Mouse (Mus musculus): ENCODE measurements around the gene Aldh3b2. TPM values are rescaled to one million over a fixed set of nuclear protein-coding genes. Genes with fewer than 3 reads are reported as not detected.

The Aldh3b2 gene
- total RNA-seq, 2 experiments from 2014 or later = 0.57 to 0.59 TPM

DNA sequence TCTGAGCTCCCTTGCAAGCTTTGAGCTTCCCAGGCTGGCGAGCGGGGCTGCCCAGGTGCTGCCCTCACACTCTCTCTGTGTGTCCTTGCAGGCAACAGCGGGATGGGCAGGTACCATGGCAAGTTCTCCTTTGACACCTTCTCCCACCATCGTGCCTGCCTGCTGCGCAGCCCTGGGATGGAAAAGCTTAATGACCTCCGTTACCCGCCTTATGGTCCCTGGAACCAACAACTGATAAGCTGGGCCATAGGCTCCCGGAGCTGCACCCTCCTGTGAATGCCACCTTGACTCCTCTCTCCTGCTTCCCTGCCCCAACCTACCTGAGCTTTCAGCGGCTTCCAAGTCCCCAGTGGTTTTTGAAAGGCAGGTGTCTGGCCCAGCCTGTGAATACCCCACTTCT lies 8.8 kb downstream of the Aldh3b2 start:
- DNase-seq = no peak
- intact Hi-C loops (cut with DNase I) = loop anchor here (2.0 to 5.0 kb wide), 4 partner anchors 34 to 254 kb away; partner anchors contain the start of gene Kmt5b

DNA sequence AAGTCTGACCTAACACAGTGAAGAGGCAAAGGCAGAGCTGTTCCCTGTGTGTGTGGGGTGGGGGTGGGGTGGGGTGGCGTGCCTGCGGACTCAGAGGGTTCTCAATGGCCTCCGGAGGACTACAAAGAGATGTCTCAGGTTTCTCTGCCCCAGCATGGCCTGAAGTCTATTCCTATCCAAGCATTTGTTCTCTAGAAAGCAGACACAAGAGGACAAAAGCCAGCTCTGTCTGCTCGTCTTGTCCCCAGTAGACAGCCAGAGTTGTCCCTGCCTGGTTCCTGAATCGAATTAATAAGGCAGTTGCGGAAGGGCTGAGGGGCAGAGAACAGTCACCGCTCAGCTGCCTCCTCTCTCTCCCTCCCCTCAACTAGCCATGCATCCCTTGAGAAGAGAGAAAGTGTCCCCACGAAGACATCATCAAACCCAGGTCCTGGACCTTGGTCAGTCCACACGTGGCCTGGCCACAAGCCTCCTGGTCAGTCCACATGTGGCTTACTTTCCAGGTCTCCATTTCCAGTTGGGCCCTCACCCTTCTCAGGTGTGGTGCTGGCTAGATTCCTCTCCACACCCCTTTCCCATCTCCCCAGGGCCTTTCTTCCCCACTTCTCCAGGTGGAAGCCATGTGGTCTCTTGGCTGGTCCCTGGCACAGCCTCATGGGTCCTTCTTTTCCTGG lies 11.5 kb downstream of the Aldh3b2 start:
- intact Hi-C loops (cut with DNase I) = loop anchor here (5.0 kb wide), 3 partner anchors 96 to 256 kb away; partner anchors contain the start of gene Kmt5b
- DNase-seq = no peak

- intact Hi-C loops (cut with DNase I) = no loop called here
- DNase-seq = peak; percentile 45 to 60
These were observed 13.1 kb downstream of the Aldh3b2 start for GRCm38 (mm10) chr19:3985261-3985681.

DNA sequence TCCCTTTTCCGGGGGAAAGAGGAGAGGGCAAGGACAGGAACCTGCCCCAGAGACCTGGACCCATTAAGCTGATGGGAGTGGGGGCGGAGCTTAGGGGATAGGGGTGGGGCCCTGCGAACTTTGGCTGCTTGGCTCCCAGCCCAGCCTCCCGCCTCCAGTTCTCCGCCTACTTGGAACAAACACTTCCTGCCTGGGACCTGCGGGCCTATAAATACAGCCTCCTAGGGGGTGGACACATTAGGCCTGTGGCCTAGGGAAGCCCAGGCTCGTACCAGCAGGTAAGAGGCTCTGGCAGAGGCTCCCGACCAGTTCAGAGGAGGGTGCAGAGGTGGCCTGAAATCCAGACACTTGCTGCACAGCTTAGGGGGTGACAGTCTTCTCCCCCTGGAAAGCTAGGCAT lies 14.2 kb downstream of the Aldh3b2 start, which contains the start of gene Acy3:
TSS of gene Acy3 (plus strand) at position 237 of the 400 bp plus-strand sequence.
- intact Hi-C loops (cut with DNase I) = no loop called here
- peak; percentile 88 to 91 for DNase-seq

DNA sequence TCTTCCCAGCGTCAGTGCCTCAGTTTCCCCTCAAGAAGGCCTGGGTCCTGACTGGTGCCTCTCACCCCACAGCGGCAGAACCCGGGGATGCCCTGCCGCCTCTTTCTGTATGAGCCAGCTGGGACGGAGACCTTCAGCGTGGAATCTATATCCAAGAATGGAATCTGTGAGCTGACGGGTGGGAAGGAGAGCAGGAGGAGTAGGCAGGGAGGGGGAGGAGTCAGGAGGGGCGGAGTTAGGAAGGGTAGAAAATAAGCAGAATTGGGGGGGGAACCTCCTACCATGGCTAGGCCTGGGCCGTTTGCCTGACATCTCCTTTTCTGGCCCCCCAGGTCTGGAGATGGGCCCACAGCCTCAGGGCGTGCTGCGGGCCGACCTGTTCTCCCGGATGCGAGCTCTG lies 15.9 kb downstream of the Aldh3b2 start:
- intact Hi-C loops (cut with DNase I) = no loop called here
- DNase-seq = no peak

DNA sequence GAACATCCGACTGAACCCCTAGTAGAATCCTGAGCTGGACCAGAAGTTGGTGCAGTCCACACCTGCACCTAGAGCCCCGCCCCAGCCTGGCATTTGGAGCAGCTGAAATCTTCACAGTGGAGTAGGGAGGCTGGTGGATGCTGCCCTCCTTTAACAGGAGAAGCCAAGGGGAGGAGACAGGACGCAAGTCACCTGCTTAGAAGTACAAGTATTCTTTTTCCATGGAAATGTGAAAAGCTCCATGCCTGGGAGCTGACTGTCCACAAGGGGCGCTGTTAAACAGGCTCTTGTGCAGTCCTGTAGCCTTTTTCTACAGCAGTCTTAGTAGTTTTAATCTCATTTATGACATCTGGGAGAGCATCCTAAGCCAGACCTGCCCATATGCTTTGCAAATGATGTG lies 16.6 kb downstream of the Aldh3b2 start:
- DNase-seq = no peak
- intact Hi-C loops (cut with DNase I) = no loop called here

- intact Hi-C loops (cut with DNase I) = no loop called here
- no peak for DNase-seq
These were observed 18.7 kb downstream of the Aldh3b2 start for GRCm38 (mm10) chr19:3990804-3991203.

- intact Hi-C loops (cut with DNase I) = no loop called here
- no peak for DNase-seq
These were observed 19.4 kb downstream of the Aldh3b2 start for GRCm38 (mm10) chr19:3991562-3991961.

GRCm38 (mm10) chr19:3991966-3992365 lies 19.8 kb downstream of the Aldh3b2 start:
- no peak for DNase-seq
- intact Hi-C loops (cut with DNase I) = no loop called here

DNA sequence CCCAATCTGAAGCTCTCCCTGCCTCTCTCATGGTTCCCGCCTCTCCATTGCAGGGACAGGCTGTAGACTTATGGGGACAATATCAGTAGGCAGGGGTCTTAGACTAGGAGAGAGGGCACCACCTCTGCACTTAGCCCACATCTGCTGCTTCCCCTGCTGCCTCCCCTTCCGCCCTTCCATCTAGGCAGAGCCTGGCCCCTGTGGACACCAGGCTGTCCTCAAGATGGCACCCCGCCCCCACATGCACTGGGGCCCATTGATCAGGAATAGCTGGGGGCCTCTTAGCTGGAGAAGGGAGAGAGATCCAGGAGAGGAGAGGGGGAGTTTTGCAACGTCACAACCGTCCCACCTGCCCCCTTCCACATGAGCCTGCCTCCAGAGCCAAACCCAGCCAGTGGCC lies 20.3 kb downstream of the Aldh3b2 start, which contains the start of gene Tbx10:
TSS of gene Tbx10 (plus strand) at position 337 of the 400 bp plus-strand sequence.
- intact Hi-C loops (cut with DNase I) = no loop called here
- no peak for DNase-seq

GRCm38 (mm10) chr19:3994932-3995331 lies 22.8 kb downstream of the Aldh3b2 start:
- intact Hi-C loops (cut with DNase I) = no loop called here

DNA sequence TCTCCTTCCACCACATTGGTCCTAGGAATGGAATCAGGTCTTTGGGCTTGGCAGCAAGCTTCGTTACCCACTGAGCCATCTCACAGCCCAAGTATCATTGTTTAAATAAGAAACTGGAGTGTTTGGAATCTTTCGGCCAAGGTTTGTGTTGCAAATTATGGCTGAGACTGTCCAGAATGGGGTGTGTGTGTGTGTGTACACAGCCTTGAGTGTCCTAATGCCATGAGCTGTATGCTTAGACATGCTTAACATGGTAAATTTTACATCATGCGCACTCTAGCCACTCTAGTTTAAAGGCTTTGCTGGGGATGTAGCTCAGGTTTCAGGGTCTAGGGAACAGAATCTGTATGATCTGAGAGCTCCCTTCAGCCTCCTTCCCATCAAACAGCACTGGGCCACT lies 23.4 kb downstream of the Aldh3b2 start:
- no peak for DNase-seq

More at GRCm38 (mm10) chr19:3994932-3995331, 22.8 kb downstream of the Aldh3b2 start:
- DNase-seq = no peak

DNA sequence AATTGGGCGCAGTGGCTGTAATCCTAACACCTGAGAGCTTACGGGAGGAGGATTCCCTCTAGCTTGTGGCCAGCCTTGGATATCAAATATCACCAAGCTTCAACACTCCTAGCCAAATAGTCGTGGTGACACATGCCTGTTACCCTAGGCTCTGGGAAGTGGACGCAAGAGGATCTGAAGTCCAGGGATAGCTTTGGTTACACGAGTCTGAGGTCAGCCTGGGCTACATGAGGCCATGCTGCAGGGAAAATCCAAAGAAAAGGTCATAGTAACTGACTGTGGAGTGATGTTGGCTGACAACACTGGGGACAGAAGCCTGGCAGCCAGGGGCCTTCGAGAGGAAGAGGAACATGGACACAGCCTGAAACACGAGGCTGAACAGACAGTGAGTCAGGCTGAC lies 24.0 kb downstream of the Aldh3b2 start:
- intact Hi-C loops (cut with DNase I) = no loop called here
- no peak for DNase-seq

More for the DNA sequence above, 23.4 kb downstream of the Aldh3b2 start:
- intact Hi-C loops (cut with DNase I) = no loop called here

DNA sequence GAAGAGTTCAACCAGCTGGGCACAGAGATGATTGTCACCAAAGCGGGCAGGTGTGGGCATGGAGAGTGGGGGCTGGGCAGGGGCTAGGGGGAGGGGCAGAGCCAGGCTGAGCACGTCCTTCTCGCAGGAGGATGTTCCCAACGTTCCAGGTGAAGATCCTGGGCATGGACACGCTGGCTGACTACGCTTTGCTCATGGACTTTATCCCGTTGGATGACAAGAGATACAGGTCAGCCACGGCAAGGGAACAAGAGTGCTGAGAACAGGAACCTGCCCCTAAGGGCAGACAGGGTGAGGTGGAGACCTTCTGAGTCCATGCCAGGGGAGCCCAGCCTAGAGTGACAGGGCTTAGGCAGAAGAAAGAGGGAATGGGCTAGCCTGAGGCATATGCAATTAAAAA lies 24.6 kb downstream of the Aldh3b2 start:
- intact Hi-C loops (cut with DNase I) = no loop called here
- no peak for DNase-seq

GRCm38 (mm10) chr19:3997231-3997630 lies 25.1 kb downstream of the Aldh3b2 start:
- intact Hi-C loops (cut with DNase I) = no loop called here
- no peak for DNase-seq

GRCm38 (mm10) chr19:3998335-3998734 lies 26.2 kb downstream of the Aldh3b2 start:
- intact Hi-C loops (cut with DNase I) = no loop called here

GRCm38 (mm10) chr19:3999121-3999730 lies 27.1 kb downstream of the Aldh3b2 start:
- intact Hi-C loops (cut with DNase I) = no loop called here

More at GRCm38 (mm10) chr19:3998335-3998734, 26.2 kb downstream of the Aldh3b2 start:
- DNase-seq = no peak

DNA sequence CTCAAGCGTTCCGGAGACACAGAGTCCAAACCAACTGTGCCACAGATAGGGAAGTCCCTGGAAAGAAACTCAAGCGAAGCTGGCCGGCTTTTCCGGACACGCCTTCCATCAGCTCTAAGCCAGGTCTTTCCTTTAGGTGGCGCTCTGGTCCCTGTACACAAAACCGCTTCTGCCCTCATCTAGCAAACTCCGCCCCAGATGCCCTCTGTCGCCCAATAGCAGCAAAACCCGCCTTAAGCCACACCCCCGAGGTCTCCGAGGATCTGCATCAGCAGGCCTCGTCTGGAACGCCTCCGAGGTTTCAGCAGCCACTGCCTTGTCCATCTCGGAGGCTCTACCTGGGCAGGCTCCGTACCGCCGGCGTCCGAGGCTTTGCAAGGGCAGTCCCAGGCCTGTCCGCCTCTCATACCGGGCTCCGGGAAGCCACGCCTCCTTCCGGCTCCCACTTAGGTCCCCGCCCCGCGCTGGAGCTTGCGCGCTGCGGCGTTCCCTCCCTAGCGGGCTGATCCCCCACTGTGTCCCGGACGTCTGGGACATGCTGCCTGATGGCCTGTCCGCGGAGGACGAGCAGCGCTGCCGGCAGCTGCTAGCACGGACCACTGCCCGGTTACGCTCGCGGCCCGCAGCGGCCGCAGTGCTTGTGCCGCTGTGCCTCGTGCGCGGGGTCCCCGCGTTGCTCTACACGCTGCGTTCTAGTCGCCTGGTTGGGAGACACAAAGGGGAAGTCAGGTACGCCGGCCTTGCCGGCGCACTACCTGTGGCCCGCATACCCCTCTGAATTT lies 28.2 kb downstream of the Aldh3b2 start, which contains the start of the genes Nudt8 and Gm49405:
TSS of gene Nudt8 (plus strand) at position 462 of the 782 bp plus-strand sequence.
TSS of gene Gm49405 (plus strand) at position 508 of the 782 bp plus-strand sequence.
- DNase-seq = peak; percentile 92 to 95
- intact Hi-C loops (cut with DNase I) = no loop called here

More at GRCm38 (mm10) chr19:3999121-3999730, 27.1 kb downstream of the Aldh3b2 start:
- no peak for DNase-seq

DNA sequence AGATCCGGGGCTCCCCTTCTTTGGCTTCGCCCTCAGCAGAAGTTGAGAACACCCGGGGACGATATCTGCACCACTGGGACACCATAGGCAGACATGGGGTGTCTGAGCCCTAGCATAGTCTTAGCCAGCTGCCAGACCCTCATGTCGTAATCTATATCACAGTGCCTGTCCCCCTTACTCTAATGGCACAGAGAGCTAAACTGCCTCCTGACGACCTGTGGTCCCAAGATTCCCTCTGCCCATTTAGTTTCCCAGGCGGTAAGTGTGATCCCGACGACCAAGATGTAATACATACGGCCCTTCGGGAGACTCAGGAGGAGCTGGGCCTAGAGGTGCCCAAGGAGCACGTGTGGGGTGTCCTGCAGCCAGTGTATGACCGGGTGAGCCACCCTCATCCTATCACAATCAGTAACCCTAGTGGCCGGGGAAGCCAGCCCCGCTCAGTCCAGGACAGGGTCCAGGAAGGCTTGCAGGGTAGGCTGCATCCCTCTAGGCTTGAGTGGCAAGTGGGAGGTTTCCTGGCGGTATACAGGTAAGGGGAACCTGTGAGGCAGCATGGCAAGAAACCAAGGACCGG lies 28.9 kb downstream of the Aldh3b2 start:
- intact Hi-C loops (cut with DNase I) = no loop called here
- DNase-seq = no peak

DNA sequence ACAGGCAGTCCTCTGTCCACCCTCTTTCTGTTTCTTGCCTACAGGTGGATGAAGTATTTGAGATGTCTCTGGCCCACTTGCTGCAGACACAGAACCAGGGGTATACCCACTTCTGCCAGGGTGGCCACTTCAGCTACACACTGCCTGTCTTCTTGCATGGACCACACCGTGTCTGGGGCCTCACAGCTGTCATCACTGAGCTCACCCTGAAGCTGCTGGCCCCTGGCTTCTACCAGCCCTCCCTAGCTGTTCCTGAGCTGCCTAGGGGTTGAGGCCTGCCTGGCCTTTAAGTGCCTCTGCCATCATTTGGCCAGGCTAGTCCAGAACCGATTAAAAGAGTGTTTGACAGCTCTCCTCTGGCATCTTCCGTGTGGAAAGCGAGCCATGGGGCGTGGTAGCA lies 29.6 kb downstream of the Aldh3b2 start:
- no peak for DNase-seq
- intact Hi-C loops (cut with DNase I) = no loop called here
